Mouse (Mus musculus) megakaryocyte, adult 5-6 weeks (primary cell): Measurements from ENCODE around the gene Mfsd12. TPM values are rescaled to one million over a fixed set of nuclear protein-coding genes. Genes with fewer than 3 reads are reported as not detected.
A peak's percentile ranks its signal among the peaks of the same experiment; 100 is the strongest.

Source experiments
- ATAC-seq: 2 replicates; pipeline ENCODE4 v1.8.0; 2016; ENCODE audit warnings: mild to moderate bottlenecking, inconsistent platforms; ENCODE audit not compliant: poor library complexity, severe bottlenecking
- total RNA-seq, 2 experiments: library from RNA; stranded (forward) in 1 of 2; stranded (reverse) in 1 of 2; fragments of 153-499, 151-499 nt in 1 of 2; fragments of 221-1000, 200-1000 nt in 1 of 2; gene quantifications; 2 replicates each; pipeline versions ENCODE4 v1.2.3 to v1.2.4; 2015 to 2017

The Mfsd12 gene
- total RNA-seq, 2 experiments from 2014 or later = 4.1 to 7.4 TPM

DNA sequence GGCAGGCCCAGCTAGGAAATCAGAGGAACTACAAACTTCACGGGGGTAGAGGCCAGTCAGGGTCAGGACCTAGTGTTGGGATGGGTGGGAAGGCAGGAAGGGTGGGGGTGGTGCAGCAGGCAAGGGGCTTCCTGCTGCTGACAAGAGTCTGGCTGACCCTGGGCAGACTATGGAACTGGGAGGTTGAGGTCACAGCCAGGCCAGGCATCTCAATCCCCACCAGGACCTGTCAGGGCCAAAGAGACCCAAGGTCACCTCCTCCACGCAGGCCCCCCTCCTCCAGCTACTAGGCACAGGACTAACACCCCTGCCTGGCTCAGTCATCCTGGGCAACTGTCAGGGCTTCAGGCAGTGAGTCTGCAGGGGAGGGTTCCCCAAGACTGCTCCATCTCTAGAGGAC lies 29.3 kb upstream of the Mfsd12 start:
- ATAC-seq = no peak

DNA sequence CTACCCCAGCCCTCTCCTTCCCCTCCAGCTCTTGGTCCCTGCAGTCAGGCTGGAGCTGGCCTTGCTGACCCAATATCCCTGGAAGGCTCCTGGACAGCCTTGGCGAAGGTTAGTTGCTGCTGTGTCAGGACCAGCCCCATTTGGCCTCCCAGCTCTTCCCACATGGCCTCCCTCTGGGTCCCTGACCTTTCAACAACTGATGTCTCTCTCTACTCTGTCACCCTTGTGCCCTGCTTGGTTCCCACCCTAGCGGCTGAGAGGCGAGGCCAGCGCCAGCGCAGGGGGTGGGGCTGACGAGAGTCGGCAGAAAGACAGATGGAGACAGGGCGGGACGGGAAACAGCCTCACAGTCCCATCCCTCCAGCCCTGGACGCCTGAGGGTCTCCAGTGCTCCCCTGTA lies 28.9 kb upstream of the Mfsd12 start, which contains the start of gene Tbxa2r:
TSS of gene Tbxa2r (plus strand) at position 346 of the 400 bp plus-strand sequence.
- 0 out of 2 replicates have a peak, but pooled peaks have one; percentile 34 for ATAC-seq

DNA sequence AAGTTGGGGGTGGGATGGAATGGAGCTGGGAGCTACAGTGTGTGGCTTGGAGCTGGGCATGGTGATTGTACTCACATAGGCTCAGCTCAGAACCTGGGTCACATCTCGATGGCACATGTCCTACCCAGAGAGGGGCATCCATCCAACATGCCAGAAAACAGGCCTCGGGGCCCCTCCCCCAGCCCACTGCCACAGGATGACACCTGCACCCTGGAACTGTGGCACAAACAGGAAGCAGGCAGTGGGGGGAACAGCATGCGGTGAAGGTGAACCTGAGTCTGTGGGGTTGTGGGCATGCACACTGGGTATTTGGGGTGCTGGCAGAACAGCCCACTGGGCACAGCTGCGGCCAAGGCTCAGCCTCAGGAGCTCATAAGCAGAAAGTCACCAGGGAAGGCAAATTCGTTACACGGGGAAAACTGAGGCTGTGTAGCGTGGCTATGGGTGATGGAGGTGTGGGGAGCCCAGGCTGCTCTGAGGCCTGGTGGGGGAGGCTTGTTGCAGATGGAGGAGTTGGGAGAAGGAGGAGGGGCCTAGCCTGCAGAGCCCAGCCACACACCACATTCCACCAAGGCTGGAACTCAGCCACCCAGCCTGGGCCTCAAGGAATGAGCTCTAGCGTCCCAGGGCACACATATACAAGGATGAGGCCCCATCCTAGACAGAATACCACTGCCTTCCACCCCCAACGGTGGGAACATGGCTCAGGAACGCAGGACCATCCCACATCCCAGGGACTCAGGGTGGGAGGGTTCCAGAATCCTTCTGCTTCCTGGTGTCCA lies 27.9 kb upstream of the Mfsd12 start:
- ATAC-seq = peak; percentile 53; the same call in 1 of the 2 replicates

DNA sequence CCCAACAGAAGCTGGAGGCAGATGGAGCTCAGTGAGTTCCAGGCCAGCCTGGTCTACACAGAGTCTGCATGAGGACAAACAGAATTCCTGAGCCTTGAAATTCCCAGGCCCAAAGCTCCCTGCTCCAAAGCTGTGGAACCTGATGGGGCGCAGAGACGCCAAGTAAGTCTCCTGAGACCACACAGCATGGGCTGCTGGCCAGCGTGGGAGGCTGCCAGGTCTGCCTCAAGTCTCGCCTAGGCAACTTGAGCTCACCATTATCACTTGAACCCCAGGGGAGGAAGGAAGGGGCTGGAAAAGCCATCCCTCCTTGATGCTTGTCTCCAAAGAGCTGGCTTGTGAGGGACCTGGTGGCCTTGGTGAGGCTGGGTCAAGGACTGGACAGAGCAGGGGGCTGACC lies 27.3 kb upstream of the Mfsd12 start:
- no peak for ATAC-seq

DNA sequence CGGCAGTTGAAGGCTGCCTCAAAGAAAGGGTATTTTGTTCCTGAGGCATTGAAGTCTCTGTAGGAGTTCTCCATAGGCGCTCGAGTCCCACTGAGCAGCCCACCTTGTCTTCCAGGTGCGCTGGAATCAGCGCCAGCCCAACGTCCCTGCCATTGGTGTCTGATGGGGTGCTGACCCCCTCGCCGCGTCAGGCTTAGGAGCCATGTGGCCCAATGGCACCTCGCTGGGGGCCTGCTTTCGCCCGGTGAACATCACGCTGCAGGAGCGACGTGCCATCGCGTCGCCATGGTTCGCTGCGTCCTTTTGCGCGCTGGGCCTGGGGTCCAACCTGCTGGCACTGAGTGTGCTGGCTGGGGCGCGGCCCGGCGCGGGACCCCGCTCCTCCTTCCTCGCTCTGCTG lies 25.0 kb upstream of the Mfsd12 start:
- ATAC-seq = no peak

DNA sequence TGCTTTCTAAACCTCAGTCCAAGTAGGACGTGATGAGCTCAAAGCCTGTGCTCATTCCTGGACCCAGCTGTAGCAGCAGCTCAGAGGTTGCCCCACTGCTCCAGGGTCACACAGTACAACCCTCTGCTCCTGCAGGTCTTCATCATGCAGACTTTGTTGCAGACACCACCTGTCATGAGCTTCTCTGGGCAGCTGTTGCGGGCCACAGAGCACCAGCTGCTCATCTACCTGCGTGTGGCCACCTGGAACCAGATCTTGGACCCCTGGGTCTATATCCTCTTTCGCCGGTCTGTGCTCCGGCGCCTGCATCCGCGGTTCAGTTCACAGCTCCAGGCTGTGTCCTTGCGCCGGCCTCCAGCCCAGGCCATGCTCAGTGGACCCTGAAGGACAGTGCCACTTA lies 23.0 kb upstream of the Mfsd12 start:
- no peak for ATAC-seq

DNA sequence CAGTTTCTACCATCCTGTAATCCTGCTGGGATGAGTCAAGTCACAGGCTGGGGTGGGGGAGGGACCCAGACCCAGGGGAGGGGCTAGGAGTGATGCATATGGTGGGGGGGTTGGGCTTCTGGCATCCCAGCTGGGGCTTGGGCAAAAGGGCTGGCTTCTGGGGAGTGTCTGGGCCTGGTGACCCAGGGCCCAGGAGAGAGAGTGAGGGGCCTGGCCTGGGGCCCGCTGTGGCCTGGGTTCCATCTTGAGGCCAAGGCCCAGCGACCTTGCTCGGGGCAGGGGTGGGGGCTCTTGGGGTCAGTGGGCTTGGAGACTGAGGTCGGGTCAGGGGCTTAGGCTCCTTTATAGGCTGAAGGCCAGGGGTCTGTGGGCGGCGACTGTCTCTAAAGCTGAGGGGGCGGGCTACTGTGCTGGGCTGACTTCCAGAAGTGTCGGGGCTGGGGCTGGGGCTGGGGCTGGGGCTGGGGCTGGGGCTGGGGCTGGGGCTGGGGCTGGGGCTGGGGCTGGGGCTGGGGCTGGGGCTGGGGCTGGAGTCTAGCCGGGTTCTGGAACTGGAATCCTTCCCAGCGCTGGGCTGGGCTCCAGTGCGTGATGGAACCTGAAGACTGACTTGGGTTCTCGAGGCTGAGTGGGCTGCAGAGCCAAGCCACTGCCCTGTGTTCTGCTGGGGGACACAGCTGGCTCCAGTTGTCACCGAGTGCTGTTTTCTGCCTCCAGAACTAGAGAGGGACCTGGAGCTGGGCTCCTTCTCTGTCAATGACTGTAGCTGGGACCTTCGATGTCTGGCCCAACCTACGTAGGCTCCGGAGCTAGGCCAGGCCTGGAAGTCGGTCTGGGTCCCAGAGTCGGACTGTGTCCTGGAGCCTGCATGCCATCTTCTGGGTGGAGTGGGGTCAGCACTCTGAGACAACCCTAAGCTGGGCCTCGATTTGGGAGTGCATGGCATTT lies 21.6 kb upstream of the Mfsd12 start:
- no peak for ATAC-seq

DNA sequence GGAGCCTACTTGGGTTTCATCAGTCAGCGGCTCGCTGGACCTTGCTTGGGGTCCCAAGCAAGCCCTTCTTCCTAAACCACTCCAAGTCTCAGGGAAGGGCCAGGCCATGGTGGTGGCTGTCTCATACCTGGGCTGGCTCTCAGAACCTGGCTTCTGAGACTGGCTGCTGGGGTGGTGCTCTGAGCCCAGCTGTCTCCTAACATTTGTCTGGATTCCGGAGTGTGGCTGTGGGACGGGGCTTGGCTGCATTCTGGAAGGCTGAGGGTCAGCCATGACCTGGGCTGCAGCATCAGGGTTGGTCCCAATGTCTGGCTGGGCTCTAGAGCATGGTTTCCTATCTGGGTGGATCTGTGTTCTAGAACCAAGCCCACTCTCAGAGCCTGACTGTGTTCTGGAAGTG lies 20.7 kb upstream of the Mfsd12 start:
- ATAC-seq = no peak

DNA sequence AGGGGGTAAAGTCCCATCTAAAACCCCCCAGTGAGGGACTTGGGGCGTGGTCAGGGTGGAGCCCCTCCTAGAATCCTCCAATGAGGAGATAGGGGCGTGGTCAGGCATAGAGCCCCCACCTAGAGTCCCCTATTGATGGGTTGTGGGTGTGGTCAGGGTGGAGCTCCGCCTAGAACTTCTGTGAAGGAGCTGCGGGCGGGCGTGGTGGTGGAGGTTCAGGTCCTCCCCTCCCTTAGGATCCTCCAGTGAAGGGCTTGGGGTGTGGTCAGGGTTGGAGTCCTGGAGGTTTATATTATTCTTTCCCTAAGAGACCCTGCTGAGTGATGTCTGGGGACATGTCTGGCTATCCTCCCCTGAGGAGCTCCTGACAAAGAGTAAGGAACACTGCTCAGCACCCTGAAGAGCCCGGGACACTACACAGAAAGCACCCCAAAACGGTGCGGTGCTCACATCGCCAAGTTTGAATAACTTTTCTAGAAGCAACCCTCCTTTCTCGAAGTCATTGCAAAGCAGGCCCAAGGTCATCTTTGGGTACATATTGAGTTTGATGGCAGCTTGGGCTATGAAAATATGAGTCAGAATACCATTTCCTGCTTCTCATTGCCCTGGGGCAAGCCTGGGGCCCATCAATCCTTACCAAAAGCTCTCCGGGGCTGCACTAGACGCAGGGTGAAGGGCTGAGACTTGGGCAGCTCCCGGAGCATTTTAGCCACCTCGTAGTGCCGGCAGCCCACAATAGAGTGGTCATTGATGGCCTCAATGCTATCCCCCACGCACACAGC lies 16.5 kb upstream of the Mfsd12 start:
- ATAC-seq = no peak

DNA sequence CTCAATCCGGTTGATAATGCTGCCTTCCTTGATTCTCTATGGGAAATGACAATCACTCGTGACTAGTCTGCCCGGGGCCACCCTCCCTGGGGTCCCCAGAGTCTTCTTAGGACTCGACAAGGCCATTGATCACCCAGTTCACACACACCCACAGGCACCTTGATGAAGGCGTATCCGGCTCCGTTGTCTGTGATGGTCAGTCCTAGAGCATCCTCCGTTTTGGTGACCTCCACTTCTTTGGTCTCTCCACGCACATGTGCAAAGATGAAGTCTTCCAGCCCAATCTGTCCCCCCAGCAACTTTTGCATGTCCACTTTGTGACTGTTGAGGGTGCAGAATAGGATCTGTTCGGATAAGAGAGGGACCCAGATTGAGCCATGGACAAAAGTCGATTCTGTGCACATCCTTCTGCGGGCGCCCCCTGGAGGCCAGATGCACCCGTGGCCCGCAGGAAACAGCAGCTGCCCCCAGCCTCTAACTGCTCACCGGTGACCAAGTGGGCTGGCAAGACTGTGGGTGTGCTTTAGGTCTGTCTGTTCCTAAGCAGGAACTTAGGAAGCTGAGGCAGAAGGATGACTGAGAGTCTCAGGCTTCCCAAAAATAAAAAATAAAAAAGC lies 15.8 kb upstream of the Mfsd12 start:
- ATAC-seq = peak; percentile 76

DNA sequence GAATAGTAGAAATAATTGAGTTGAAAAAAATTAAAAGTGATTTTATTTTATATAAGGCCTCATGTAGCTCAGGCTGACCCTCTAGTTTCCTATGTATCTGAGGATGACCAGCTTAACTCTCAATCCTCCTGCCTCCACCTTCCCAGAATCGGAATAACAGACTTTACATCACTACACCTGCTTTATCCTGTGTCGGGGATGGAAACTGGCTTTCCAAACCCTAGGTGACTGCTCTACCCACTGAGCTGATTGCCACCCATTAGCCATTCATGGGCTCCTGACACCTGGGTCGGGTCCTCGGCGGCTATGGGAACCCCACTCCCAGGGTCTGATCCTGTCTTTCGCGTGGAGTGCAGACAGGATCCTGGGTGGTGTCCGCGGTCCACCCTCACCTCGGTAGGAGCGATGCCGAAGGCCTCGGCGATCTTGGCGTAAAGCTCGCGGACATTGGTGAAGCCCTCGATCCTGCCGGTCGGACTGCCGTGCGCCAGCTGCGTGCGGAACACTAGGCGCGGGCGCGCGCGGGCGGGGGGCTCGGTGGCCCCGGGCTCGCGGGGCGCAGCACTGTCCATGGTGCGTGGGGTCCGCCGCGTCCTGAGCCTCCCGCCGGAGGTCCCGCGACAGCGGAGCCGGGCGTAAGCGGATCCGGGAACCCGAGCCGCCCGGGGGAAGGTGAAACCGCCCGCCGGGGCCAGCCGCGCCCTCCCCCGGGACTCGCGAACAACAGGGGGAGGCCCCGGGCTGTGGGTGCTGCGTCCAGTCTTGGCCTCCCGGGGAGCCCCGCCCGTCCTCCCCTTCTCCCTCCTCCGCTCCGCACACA lies 14.4 kb upstream of the Mfsd12 start, which contains the start of gene Gipc3:
TSS of gene Gipc3 (minus strand) at position 581 of the 820 bp plus-strand sequence.
- no peak for ATAC-seq

DNA sequence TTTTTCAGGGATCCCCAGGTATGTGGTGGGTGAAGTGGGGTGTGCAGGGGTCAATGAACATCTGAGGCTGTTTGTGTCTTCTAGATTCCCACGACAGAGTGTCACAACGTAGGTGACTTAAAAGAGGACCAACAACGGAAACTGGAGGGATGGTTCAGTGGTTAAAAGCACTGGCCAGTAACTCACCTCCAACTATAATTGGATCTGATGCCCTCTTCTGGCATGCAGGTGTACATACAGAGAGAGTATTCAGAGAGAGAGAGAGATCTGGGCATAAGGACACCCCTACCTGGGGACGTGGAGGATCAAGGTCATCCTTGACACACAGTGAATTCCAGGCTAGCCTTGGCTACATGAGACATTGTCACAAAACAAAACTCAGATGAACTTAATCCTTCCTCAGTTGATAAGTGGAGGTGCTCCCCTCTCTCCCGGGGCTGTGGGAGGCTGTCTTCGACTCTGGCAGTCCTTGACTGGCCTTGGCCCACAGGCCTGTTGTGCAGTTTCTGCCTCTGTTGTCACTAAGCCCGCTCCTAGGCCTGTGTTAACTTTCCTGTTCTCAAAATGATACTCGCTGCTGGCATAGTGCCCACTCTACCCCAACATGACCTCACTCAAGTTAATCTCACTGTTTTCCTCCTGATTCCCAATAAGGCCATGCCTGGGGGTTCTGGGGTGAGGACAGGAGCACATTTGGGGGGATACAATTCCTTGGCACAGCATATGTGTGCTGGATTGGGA lies 12.7 kb upstream of the Mfsd12 start:
- no peak for ATAC-seq

DNA sequence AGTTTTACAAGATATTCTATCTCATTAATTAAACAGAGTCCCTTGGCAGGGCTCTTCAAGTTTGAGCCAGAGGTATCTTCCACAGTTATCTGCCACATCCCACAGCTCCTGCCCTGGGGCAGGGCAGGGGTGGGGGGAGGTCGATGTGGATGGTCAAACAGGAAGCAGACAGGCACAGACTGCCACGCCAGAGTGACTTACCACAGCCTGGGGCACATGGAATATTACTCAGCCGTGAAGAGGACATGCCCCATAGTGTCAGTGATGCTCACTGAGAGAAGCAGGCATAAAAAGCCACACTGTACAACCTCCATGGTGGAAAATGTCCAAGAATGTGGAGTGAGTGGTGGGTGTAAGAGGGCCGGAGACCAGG lies 12.1 kb upstream of the Mfsd12 start:
- ATAC-seq = no peak

DNA sequence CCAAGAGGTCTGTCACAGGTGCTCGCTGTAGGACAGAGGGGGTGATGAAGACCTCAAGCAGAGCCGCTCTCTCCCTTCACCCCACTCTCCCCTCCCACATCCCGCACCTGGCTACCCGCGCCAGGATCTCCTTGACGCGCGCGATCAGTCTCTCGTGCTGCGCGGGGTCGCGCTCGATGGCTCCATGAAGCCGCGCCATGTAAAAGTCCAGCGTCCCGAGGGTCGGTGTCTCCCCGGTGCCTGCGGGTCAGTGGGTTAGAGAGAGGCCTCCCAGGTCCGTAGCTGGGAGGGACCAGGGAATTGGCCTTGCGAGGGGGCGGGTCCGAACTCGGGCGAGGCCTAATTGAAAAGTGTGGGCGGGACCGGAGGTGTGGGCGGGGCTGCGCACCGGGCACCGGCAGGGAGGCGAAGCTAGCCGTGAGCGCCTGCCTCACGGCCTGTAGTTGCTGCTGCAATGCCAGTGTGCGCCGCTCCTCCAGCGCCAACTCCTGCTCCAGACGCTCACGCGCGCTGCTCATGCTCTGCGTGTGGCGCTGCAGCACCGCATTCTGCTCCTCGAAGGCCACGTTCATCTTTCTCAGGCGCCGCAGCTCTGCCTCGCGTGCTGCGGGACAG lies 10.7 kb upstream of the Mfsd12 start:
- peak; percentile 55 for ATAC-seq

DNA sequence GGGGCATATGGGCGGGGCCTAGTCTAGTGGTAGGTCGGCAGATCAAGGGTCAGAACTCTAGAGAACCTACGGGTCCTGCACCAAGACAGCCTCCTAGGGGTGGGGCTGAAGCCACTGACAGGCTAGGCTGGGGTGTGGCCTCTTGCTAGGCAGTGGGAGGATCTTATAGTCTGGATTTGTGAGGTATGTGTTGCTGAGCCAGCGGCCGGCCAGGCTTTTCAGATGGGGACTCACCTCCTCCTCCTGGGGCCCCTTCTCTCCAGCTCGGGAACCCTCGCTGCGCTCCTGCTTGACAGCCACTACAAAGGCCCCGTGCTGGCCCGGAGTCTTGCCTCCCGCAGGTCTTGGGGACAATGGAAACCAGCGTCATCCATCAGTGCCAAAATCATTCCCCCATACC lies 8.1 kb upstream of the Mfsd12 start:
- ATAC-seq = peak; percentile 20; the same call in 1 of the 2 replicates

DNA sequence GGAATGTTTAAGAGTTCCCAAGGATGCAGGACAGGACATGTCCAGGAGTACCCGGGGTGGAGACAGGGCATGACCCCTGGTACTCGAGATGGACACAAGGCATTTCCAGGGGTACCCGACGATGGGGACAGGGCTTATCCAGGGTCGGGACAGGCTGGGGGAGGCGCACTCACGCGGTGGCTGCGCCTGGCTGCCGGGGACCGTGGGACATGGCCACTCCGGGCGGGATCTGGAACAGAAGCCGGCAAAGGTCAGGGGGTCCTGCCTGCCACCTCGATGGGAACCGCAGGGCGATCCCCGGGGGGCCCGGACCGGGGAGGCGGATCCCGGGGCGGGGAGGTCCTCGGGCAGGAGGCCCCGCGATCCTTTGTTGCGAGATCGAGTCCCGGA lies 7.3 kb upstream of the Mfsd12 start:
- ATAC-seq = no peak

DNA sequence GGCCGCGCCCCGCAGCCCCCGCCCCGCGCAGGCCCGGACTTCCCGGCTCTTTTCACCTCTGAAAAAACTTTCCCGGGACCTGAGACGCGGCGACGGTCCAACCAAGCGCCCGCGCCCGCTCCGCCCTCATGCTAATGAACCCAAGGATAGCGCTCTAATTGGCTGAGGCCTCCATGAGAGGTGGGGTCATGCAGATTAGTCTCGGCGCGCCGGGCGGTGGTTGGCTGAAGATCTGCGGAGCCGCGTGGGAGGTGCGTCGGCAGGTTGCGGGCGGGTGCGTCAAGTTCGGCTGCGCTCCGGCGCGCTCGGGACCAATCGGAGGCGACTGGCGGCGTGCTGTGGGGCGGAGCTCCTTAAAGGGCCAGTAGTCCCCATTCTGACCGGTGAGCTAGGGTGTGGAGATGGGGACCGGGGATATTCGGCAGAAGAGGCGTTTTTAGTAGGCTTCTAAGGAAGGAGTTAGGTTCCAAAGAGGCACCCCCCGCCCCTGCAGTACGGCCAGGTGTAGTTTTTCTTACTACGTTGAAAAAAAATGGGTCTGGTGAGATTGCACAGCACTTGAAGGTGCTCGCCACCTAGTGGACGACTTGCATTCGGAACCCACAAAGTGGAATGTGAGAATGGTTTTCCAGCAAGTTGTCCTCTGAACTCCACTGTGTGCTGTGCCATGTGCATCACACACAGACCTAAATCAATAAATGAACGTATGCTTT lies 6.8 kb upstream of the Mfsd12 start, which contains the start of gene Hmg20b:
TSS of gene Hmg20b (minus strand) at position 130 of the 713 bp plus-strand sequence.
- peak; percentile 89 for ATAC-seq
